Mouse (Mus musculus): ENCODE measurements around the gene Ttc28.

Ttc28 gene

DNA sequence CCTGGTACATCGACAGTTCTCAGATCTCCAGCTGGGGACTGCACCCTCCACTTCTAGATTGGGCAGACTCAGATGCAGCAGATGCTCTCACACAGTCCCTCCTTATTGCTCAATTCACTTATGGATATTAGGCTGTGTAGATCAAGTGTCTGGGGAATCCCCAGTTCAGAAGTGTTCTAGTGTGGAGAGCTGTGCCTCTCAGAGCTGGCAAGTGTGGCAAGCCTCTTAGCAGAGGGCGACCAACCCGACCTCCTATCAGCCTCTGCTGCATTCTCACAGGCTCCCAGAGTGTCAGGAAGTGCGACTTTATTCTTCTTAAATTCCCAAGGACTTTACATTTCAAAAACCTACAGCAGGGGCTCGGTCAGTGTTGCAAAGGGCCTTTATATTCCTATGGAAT is 217.1 kb downstream of the Ttc28 start:
- DNase-seq (ENCODE audit: low spot score in 2 of 2): no peak

DNA sequence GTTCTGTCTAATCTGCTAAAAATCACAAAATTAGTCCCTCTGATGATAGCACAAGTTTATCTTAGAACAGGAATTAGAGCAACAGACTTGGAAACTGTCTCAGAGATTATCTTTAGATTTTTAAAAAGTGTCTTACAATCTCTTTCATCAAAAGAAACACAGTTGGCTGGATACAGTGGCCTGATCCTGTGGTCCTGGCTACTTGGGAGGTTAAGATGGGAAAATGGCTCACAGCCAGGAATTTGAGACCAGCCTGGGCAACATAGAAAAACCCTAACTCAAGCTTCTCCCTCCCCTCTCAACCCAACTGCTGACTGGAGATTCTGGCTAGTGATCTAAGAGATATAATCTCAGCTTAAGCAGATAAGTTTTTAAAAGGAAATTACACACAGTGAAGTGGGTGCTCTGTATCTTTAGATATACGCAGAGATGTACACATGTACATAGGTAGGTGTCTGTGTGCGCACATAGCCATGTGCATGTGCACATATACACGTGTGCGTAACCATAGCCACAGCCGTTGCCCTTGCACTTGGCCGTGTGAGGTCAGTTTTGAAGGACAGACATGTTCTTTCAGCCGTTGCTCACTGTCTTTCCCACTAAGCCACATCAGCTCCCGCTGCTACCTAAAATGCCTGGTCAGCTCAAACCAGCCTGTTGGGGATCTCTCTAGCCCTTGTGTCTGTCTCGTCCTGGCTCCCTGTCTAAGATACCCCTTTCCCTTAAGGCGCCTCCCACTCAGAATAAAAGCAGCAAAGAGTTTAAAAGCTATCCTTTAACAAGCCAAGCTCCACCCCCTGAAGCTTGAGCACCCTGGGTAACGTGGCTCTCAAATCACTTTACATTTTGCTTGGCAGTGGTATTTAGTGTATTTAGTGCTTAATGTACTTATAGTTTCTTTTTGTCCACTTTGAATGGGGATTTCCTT is 217.9 kb downstream of the Ttc28 start:
- no peak for DNase-seq (ENCODE audit: low spot score in 2 of 2)

DNA sequence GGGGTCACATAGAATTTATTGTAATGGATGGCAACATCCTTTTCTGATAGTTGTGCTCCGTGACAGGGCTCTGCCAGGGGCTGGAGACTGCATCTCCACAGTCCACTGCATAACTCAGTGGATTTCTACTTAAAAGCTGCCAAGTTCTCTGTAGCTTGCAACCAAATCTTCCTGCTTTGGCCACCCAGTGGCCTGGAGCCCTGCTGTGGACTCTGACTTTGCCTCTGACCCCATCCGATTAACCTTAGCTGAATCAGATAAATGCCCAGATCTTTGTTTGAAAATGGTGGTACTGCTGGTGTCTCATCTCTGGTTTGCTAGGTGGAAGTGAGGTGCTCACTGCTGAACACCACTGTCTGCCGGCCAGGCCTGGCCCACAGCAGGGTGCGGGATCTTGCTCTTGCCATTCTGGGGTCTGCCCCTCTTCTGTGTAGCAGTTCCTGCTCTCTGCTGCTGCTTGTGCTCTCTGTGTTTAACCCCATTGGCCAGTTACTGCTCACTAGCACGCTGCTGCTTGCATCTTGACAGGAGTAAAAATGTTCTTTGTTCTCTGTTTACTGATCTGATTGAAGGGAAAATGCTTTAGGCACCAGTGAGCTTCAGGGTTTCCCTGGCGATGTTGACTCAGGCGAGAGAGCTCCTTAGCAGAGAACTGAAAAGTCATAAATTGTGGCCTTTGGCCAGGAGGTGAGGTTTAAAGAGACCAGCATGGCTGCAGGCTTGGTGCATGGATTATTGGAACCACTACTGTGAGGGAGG is 219.1 kb downstream of the Ttc28 start:
- DNase-seq (ENCODE audit: low spot score in 2 of 2): no peak

DNA sequence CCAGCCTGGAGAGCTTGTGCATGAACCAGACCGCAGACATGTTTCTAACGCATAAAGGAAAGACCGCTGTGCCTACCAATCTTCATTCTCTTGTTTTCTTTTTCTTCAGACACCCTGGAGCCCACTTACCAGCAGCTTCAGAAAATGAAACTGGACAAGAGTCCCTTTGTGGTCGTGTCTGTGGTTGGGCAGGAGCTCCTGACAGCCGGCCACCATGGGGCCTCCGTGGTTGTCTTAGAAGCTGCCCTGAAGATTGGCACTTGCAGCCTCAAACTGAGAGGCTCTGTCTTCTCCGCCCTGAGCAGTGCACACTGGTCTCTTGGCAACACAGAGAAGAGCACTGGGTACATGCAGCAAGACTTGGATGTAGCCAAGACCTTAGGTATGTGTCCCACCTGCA is 221.0 kb downstream of the Ttc28 start:
- no peak for DNase-seq (ENCODE audit: low spot score in 2 of 2)

DNA sequence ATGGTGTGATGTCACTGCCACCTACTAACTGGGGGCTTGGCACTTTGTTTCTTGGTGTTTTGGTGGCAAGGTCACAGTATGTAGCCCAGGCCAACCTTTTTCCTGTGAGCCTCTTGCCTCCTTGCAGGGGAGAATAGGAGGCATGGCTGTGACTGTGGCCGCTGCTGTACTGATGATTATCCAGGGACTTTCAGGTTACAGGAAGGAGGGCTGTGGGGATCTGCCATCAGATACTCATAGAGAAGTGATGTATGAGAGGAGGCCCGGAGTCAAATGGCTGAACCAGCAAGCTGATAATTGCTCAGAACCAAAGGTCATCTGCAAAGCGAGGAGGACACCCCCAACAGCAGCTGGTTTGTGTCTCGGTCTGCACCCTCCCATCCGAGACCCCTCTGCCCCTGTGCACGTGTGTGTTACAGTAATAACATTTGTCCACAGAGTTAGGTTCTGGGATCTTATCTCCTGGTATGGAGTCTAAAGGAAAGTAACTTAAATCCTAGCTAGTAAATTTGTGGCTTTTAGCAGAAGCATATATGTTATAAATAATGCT is 221.9 kb downstream of the Ttc28 start:
- no peak for DNase-seq (ENCODE audit: low spot score in 2 of 2)

DNA sequence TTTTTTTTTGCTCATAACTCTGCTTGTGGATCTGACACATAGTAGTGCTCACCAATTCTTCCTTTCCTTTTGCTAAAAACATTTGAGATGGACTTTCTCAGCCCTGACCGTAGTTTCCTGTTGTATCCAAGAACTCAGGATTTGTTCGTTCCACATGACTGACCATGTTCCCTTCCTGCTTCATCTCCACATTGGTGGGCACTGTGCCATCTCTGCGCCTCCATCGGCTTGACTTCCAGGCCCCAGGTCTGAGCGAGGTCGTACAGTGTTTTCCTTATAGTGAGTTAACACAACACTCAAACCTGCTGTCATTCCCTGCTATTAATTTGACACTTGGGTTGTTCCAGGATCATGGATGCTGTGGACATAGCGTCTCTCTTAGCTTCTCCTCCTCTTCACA is 225.2 kb downstream of the Ttc28 start:
- no peak for DNase-seq (ENCODE audit: low spot score in 2 of 2)

DNA sequence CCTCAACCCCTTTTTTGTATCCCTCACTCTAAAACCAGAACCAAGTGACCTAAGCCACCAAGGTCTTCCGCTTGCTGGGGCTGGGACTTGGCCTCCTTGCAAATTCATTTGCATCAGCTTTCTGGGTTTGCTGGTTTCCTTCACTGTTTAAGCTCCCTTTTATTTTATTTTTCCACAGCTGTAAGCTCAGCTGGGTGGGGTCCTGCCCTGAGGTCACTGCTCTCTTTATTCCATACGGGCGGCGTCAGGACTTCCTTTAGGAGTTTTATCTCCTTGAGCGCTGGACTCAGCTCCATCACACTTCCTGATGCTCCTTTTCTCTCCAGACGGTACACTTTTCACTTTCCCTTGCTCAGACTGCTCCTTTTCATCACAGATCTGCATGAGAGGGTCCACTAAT is 231.8 kb downstream of the Ttc28 start:
- DNase-seq (ENCODE audit: low spot score in 2 of 2): no peak

DNA sequence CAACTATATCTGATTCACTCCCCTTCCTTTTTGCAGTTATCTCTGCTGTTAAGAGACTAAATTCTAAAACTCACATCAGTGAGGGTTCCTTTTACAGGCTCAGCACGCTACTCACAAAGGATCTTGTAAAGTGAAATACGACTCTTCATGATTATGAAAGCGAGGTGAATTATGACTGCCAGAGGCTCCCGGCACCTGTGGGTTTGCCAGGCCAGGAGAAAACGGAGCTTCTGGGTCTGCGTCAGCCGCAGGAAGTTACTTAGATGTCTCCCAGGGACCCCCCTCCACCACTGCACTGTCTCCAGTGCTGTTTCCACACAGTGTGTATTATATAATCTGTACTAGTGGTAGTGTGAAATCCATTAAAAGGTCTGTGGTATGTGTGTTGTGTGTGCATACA is 233.6 kb downstream of the Ttc28 start:
- no peak for DNase-seq (ENCODE audit: low spot score in 2 of 2)

DNA sequence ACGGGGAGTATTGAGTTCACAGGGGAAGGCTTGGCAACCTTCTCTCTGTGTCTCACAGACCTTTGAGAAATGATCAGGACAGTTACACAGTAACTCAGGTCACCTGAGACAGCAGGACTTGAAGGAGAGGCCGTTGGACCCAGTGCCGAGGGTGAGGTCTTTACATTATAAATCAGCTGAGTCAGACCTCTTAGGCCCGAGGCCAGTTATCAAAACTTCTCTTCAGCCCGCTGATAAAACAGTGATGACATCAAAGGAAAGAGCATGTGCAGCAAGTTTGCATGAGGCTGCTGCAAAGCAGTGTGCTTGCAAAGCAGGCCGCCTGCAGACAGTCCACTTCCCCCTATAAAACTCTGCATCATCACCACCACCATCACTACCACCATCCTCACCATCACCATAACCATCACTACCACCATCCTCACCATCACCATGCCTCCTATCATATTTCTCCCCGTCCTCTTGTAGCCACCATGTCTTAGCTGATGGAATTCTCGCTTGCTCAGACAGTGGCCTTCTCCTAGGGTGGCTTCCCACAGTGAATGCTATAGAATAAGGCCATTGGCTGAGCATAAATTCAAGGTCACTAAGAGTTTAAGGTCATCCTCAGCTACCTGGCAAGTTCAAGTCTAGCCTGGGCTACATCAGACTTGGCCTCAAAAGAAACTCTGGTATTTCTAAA is 234.2 kb downstream of the Ttc28 start:
- no peak for DNase-seq (ENCODE audit: low spot score in 2 of 2)

DNA sequence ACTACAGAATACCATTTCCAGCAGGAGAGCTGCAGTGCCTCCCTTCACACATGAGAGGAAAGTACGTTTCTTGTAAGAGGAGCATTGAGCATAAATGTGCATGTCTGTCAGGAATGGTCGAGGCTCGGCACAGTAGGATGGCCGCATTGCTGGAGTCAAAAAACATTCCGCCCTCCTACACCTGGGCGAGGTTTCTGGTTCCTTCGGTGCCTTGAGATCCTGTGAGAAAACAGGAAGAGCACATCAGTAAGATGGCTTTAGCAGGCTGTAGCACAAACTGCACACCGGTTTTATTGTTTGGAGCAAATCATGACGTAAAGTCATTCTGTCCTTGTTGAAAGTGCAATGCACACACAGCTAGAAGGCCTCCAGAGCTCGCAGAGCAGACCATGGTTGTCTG is 235.0 kb downstream of the Ttc28 start:
- no peak for DNase-seq (ENCODE audit: low spot score in 2 of 2)

DNA sequence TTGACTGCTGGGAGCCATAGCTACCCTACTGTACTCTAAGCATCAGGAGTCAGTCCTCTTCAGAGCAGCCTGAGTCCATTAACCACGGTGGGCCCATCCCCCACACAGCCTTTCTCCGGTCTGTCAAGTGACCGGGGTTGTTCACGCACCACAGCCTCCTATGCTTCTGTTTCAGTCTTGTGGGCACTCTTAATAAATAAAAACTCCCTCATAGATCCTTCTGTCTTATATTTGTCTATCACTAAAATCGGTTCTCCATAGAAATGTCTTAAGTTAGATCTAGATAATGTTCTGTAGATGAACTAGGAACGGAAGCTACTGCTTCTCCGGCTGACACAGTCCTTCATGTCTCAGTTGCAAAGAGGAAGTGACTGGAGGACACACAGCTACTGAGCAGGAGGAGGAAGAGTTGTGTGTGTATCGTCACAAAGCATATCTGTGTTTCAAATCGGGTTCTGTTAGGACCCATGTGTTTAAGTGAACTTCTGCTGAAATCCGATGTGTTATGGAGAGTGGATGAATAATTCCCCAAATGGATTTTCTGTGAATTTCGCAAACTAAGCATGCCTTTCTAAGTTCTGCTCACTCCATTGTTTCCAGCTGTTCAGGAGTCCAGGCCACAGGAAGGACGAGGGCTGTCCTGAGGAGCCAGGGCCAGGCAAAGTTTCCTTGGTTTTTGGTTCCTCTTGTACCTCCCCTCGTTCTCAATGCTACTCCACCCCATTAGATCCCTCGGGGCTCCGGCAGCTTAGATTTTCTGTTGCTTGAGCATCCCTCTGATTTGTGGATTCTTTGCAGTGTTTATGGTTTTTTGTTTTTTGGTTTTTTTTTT is 236.1 kb downstream of the Ttc28 start:
- no peak for DNase-seq (ENCODE audit: low spot score in 2 of 2)

DNA sequence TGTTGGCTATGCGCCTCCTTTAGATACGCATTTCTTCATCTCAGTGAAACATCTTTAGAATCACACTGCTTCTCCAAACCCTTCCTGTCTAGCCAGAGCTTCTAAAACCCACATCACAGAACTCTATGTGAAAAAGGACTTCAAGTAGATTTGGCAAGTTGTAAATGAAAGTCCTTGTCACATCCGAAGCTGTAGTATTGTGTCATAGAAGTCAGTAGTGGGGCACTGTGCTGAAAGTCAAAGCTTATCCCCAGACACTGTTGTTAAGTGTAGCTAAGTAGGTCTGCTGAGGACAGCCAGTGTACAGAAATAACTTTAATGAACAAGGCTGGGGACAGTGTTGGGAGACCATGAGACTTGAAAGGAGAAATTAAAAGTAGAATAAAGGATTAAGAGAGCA is 240.2 kb downstream of the Ttc28 start:
- no peak for DNase-seq (ENCODE audit: low spot score in 2 of 2)

DNA sequence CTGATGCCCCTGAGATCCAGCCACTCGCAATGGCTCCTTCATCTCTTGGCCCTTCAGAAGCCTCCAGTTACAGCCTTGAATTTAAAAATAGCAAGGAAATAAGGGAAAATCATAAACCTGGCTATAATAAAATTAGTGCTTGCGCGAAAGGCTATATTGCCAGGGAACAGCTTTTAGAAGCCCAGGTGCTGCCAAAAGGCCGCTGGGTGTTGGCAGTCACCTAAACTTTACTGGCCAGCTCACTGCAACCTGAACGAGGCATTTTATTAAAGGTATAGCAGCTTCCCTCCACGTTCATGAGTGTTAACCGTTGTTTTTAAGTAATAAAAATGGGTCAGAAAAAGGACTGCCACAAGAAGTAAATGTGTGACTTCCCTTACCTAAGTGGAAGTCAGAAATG is 240.7 kb downstream of the Ttc28 start:
- no peak for DNase-seq (ENCODE audit: low spot score in 2 of 2)

DNA sequence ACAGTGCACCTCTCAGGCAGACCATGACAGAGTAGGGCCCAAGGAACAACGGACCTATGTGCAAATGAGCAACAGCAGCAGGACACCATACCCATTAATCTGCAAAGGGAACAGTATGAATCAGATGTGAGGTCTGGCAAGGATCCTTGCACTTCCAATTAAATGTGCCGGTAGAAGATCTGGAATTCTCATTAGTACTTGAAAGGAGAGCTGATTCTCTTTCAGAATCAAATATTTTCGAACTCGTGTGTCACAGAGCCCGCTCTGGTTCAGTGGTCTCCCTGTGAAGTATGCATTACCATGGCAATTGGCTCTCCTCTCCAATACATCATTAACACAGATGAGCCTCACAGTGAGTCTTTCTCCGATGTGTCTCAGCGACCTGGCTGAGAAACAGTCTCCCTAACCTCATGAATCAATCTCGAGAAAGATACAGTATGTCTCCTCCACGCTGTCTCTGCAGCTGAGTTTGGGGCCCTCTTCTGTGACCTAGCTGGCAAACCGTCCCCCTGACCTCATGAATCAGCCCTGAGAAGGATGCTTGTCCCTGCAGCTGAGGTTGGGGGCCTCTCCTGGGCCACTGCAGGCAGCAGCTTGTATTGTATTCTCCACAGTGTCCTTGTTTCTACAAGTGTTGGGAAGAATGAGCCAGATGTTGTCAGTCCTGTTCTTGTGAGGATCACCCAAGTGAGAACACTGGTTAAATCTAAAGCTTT is 241.3 kb downstream of the Ttc28 start:
- DNase-seq (ENCODE audit: low spot score in 2 of 2): no peak

DNA sequence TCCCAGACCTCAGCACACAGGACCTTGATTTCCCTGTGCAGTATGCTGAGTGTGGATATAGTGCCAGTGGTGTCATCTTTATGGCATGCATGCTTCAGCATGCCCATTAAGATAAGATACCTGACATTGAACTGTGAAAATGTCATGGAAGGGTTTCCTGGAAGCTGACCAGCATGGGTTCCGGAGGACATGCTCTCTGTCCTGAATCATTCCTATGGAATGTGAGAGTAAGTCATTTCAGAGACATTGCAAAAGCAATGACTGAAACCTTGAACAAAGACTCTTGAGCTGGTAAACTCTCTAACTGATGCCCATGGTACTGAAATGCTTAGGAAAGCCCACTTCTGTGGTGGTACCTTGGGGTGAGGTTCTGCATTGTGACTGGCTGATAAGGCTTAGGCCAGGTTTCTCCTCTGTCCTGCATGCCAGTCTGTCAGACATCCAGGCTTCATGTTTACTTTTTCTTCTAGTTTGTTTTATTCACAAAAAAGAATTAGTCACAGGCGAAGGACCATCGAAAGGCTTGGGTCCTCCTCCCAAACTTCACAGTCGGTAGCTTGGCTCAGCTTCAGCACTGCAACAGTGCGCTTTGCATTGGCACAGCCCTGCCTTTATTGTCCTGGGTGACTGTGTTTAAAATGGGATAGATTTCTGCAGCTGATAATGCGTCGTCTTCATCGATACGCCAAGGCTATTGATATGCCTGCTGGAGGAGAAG is 242.9 kb downstream of the Ttc28 start:
- no peak for DNase-seq (ENCODE audit: low spot score in 2 of 2)

DNA sequence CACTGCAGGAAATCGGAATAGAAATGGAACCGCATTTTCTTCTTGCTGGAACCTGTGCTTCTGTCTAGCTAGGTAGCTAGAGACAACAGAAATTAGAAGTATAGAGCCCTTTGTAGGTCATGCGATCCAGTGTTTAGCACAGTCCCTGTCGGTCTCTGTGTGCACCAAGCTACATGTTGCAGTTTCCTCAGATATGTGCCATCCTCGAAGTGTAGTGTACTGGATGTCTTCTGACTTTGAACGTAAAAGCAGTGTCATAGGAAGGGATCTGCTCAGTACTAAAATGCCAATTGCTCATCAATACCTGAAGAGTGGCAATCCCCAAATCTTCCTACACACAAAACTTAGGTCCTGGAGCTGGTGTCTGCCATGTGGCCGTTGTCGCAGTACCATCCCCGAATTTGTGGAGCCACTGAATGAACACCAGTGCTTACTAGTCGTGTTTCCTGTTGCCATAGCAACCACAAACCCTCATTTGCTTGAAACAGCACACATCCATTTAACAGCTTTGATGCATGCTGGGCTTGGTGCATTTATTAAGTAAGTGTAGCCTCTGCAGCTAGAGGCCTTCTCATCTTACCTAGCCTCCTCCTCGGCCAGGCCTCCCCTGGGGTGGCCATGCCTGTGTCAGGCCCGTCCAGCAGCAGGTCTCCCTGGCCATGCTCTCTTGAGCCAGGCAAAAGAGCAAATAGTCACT is 243.6 kb downstream of the Ttc28 start:
- no peak for DNase-seq (ENCODE audit: low spot score in 2 of 2)

DNA sequence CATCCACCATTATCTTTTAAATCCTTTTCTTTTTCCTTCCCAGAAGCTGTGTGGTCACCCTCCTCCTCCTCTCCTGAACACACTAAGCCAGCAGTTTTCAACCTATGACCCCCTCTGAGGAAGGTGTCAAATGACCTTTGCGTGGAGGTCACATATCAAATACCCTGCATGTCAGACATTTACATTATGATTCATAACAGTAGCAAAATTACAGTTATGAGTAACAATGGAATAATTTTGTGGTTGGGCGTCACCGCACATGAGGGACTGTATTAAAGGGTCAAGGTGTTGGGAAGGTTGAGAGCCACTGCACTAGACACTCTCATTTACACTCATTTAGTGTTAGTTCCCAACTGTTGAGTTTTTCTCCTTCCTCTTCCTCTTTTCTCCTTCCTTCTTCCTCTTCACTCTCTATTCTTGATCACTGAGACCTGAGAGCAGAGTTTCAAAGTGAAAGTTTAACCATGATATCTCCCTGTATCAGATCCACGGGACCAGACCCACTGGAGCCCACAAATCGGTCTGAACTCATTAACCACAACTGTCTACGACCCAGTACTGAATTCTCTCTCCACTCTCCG is 245.1 kb downstream of the Ttc28 start:
- DNase-seq (ENCODE audit: low spot score in 2 of 2): no peak

DNA sequence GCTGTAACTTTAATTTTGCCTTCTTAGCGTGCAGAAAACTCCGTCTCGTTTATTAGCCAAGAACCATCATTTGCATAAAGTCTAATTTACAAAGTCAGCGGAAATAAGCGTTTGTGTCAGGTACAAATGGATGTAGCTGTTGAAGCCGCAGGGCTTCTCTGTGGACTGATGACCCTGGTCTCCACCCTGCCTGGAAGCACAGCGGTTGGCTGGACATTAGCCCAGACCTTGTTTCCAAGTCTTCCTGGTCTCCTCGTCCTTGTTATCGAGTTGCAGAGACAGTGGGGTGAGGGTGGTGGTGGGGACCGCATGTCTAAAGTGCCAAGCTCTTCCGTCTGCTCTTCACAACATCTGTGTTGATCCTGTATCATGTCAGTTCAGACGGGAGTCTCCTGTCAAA is 246.1 kb downstream of the Ttc28 start:
- no peak for DNase-seq (ENCODE audit: low spot score in 2 of 2)

DNA sequence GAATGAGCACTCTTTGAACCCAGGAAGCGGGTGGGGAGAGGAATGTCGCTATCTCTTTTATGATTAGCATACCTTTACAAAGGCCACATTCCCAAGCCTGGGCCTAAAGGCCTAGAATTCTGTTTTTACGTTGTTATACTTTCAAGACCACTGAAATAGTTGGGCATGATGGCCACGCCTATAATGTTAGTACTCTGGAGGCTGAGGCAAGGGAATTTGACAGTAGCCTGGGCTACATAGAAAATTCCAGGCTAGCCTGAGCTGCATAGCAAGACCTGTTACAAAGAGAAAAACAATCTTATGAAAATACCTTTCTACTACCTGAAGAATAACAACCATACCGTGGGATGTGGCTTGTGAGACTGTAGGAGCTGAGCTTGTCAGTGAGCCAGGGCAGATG is 248.2 kb downstream of the Ttc28 start:
- DNase-seq (ENCODE audit: low spot score in 2 of 2): no peak
